Mouse (Mus musculus): ENCODE results near the gene Gm49405.
"Not testable (repeated sequence)": the region's sequence is repeated elsewhere in the genome, so short reads cannot be mapped to it uniquely, and the experiment has no call there.

The Gm49405 gene

DNA sequence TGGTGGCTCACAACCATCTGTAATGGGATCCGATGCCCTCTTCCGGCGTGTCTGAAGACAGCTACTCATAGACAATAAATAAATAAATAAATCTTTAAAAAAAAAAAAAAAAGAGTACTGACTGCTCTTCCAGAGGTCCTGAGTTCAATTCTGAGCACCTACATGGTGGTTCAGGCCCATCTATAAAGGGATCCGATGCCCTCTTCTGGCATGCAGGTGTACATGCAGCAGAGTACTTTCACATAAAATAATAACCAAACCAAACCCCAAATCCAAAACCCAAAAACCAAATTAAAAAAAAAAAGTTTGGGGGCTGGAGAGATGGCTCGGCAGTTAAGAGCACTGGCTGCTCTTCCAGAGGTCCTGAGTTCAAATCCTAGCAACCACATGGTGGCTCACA is 48.6 kb downstream of the Gm49405 start:
- in situ Hi-C loops (cut with MboI, MseI) = not testable (repeated sequence)

GRCm38 (mm10) chr19:4051016-4051415 is 50.6 kb downstream of the Gm49405 start:
- in situ Hi-C loops (cut with MboI, MseI) = no loop called here

DNA sequence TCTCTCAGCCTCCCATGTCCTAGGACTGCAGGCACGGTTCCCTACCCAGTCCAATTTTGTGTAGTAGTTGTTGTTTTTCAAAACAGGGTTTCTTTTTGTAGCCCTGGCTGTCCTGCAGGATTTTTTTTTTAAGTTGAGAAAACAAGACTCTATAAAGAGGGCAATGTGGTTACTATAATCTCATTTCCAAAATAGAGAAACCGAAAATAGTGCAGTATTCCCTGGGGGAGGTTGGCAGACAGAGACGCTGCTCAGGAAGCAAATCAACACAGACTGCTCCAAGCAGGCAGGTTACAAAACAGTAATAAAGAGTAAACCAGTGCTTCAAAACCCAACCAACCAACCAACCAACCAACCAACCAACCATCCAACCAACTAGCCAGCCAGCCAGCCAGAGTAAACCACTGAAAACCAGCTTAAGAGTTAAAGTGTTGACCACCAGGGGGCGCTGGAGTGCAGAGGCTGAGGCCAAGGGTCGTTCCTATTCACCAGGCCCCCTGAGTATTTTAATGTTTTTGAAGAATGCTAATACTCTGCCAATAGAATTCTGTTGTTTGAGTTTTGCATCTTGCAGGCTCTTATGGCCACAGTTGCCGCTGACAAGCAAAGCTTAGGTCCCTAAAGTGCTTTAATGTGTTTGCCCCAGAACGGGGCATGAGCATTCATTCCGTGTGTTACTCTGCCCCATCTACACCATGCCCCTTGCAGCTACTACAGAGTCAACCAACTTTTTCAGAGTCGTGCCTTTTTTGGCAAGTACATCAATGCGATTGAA is 51.5 kb downstream of the Gm49405 start:
- in situ Hi-C loops (cut with MboI, MseI) = no loop called here

GRCm38 (mm10) chr19:4052516-4053030 is 52.1 kb downstream of the Gm49405 start:
- in situ Hi-C loops (cut with MboI, MseI) = no loop called here

- in situ Hi-C loops (cut with MboI, MseI) = loop anchor here in 1 of 2 experiments (5.0 kb wide), 1 partner anchor 43 kb away; the partner anchor contains the start of genes Cdk2ap2 and Pitpnm1
Observed at GRCm38 (mm10) chr19:4054613-4055012, 54.2 kb downstream of the Gm49405 start.

All from T-helper 17 cell (primary cell).